Mouse (Mus musculus): Measurements from ENCODE around the gene Ucp2.
"Not testable (repeated sequence)": the region's sequence is repeated elsewhere in the genome, so short reads cannot be mapped to it uniquely, and the experiment has no call there.

Ucp2 gene

DNA sequence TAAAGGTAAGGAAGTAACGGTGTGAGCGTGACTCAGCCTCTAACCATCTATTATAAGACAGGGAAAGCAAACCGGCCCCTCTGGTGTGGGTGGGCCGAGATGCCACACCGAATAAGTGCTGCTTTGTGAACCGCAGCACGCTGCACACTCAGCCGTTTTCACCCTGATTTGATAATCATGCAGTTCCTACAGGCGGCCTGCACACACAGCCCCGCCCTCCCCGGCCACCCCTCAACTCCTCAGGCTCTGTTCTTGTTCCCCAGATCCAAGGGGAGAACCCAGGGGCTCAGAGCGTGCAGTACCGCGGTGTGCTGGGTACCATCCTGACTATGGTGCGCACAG lies 13.3 kb upstream of the Ucp2 start:
- DNase-seq (ENCODE audit: low spot score in 2 of 2), result no peak

DNA sequence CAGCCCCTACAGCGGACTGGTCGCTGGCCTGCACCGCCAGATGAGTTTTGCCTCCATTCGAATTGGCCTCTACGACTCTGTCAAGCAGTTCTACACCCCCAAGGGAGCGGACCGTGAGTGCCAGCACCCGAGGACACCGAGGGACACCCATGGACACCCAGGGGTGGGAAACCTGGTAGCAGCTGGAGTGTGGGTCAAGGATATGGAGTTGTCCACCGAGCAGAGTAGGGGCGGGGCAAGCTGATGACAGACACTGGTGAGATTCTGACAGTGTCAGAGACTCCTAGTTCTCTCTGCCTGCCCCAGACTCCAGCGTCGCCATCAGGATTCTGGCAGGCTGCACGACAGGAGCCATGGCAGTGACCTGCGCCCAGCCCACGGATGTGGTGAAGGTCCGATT lies 13.0 kb upstream of the Ucp2 start:
- no peak for DNase-seq (ENCODE audit: low spot score in 2 of 2)

DNA sequence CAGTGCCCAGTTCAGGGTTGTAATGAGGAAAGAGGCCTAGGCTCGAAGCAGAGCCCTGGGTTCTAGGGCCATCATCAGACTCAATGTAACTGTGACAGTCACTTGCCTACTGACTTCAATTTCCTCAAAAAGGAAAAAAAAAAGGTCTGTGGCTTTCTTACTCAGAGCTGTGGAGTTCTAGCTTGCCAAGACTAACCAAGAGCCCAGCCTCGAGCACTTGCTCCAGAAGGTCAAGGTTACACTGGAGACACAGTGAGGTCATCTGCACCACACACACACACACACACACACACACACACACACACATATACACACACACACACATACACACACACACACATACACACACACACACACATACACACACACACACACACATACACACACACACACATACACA lies 11.1 kb upstream of the Ucp2 start:
- DNase-seq (ENCODE audit: low spot score in 2 of 2), result not testable (repeated sequence)

DNA sequence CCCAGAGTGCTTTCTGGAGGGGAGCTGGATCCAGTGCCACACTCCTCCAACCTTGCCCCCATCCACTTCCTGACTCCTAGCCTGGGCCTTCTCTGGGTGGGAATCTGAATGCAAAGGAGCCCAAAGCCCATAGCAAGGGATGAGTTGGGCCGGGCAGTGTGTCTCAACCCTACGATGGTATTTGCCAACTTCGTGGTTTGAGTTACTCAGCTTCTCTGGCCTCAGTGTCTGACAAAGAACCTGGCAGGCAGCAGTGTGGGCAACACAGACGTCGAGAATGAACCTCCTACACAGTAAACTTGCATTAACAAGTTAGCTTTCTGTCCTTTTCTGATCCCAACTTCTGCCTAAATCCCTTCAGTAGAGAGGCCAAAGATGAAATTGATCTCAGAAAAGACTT lies 8.6 kb upstream of the Ucp2 start:
- DNase-seq (ENCODE audit: low spot score in 2 of 2), result no peak

DNA sequence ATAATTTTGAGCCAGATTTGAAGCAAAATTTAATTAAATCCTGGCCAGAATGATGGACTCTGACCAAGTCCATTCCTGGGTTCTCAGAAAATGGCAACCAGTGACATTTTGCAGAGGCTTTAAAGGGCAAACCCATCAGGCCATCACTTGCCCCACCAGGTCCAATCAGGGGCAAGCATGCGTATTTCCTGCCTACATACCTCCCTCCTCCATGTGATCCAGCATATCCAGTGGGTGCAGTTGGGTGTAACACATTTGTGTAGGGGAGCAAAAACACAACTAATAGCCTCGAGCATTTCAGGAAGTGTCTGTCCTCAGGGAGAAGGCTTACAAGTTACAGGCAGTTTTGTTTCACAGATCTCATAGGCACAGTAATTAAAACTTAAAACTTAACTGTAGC lies 5.8 kb upstream of the Ucp2 start:
- no peak for DNase-seq (ENCODE audit: low spot score in 2 of 2)

DNA sequence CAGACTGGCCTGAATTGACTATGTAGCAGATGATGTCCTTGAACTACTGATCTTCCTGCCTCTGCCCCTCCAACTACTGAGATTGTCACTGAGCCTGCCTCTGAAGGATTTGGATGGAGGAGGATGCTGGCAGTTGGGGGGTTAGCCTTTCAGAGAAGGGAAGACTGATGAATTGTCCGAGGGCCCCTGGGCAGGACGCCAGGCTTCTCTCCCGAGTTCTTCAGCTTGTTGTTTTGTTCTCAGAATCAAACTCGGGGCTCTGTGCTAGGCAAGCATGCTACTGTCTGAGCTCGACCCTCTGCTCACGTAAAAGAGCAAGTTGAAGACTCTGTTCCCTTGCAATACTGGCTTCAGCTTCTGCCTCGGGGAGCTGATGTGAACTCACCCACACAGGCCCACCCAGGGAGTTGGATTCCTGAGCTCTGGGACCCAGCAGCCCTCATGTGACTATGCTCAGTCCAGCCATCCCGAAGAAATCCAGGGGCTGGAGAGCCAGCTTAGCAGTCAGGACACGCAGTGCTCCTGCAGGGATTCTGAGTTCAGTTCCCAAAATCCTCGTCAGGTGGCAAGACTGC lies 4.6 kb upstream of the Ucp2 start:
- DNase-seq (ENCODE audit: low spot score in 2 of 2), result no peak

DNA sequence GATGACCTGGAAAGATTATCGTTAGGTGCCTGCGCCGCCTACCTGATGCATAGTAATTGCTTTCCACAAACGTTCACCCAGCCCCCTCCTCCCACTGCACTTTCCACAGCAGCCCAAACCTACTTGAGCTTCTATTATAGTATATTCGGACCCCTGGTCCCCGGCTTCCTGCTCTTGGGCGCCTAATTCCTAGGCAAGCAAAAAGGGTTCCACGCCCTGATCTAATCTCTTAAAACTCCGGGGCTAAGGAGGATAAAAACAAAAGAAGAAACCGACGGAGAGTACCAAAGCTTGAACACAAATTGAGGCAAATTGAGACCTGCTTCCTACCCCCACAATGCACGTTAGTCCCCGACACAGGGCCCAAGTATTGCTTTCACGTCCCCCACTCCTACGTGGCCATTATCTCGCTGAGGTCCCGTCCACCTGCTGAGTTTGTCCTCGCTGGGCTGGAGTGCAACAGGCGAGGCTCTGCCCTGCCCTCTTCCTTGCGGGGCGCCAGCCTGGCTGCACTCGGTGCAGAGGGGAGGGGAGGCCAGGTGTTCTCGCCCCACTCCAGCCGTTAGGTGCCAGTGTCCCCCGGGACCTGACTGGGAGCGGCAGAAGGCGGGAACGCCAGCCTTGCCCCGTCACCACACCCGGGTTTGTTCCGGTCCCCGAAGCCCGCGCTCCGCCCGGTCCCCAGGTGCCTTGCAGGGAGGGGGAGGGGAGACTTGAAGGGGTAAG lies 583 bp upstream of the Ucp2 start:
- DNase-seq (ENCODE audit: low spot score in 2 of 2), result no peak

DNA sequence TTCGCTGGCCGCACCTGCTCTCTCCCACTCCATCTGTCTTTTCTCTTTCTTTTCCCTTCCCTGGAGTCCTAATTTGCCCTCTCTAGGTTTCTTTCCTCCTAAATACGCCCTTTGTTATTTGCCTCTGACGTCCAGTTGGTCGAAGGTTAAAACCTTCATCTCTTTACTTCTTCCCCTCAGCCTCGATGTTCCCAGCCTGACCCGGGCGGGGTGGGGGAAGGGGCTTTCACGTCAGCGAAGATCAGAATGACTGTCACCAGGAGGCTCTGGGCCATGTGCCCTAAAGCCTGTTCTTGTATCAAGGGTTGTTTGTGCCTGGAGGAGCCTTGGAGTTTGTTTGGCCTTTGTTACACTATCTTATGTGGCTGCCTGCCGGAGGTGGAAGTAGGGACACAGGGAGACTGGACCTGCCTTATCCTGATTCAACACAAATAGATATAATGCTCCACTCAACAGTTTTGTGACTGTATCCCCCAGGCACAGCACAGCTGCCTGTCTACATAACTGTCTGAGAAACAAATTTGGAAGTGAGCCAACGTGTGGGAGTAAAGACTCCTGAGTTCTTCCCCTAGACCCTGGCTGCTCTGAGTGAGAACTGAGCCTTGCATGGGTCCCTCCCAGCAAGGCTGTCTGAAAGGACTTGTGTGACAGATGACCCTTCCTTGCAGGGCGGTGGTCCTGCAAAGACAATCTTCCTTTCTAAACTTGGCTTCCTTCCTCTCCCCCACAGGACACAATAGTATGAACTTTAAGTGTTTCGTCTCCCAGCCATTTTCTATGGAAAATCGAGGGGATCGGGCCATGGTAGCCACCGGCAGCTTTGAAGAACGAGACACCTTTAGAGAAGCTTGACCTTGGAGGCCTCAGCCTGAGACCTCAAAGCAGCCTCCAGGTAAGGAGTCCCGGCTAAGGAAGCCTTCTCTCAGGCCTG lies 612 bp downstream of the Ucp2 start:
- no peak for DNase-seq (ENCODE audit: low spot score in 2 of 2)

DNA sequence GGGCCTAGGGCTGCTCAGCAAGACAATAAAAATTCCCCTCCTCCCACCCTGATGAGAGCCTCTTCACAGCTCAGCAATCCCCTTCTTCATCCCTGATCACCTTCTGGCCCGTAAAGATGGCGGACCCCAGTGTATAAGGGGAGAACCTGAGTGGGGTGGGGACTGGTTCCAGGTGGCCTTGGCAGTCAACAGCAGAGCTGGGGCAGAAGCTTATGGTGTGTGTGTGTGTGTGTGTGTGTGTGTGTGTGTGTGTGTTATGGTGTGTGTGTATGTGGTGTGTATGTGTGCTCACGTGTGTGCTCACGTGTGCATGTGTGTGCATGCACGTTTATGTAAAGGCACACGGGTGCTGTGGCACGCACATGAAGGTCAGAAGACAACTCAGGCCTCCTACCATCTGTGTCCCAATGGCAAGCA lies 1.3 kb downstream of the Ucp2 start:
- no peak for DNase-seq (ENCODE audit: low spot score in 2 of 2)

DNA sequence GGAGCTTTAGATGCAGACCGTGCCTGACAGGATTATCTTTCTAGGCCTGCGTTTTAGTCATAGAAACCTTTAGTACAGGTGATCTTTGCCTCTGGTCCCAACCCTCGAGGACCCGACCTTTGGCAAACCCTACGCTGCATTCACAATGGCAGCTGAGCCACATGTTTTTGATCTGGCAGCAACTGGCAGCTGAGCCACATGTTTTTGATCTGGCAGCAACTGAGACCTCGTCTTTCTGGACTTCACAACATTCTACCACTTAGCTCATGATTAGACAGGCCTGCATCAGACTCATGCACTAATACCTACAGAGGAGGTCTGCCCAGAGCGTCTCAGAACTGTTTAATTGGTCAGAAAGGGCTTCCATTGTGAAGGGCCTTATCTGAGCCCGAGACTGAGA lies 1.9 kb downstream of the Ucp2 start:
- no peak for DNase-seq (ENCODE audit: low spot score in 2 of 2)

DNA sequence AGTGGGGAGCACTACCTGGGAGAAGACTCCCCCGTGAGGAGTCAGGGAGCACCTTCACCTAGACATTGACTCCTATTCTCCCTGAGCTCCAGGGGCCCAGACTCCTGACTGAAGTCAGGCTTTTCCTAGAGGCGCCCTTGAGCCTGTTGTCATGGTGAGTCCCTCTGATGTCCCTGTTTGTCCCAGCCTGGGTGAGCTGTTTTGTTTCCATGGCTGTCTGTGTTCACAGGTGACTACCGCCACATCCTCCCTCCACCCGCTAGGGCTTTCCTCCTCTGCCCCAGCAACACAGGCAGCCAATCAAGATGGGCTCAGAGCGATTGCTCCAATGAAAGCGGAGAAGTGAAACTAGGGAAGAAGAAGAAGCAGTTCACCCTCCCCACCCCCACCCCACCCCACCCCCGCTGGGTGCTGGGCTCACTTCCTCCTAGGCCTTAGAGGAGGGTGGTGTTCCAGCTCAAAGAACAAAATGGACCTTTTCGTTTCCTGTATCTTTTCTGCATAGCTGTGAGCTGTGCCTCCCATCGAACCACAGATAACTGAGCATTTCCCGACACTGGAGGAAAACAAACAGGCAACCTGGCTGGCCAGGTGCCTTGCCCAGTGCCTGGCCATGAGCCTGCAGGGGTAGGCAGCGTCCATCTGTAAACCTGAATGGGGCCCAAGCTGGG lies 2.6 kb downstream of the Ucp2 start:
- peak in 1 of 2 experiments; percentile 62 for DNase-seq (ENCODE audit: low spot score in 2 of 2)

DNA sequence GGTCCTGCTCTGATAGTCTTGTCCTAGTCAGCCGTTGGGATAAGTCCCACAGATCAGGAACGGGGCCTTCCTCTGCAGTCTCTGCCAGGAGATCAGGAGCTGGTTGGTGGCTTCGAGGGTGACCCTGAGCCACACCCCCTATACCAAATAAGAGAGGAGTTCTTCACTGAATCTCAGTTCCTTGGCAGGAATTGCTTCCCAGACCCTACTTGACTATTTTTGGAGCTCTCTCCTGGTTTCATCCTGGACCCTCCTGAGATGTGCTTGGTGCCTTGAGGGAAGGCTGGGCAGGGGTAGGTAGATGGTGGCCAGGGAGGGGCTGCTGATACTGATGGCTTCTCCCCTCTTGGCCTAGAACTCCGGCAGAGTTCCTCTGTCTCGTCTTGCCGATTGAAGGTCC lies 3.2 kb downstream of the Ucp2 start:
- no peak for DNase-seq (ENCODE audit: low spot score in 2 of 2)

DNA sequence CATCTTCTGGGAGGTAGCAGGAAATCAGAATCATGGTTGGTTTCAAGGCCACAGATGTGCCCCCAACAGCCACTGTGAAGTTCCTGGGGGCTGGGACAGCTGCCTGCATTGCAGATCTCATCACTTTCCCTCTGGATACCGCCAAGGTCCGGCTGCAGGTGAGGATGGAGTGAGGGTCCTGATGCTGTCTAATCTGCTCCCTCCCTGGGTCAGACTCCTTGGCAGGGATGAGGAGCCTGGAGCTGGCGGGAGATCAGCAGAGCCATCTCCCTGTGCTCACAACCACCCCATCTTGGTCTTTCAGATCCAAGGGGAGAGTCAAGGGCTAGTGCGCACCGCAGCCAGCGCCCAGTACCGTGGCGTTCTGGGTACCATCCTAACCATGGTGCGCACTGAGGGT lies 3.7 kb downstream of the Ucp2 start:
- no peak for DNase-seq (ENCODE audit: low spot score in 2 of 2)

DNA sequence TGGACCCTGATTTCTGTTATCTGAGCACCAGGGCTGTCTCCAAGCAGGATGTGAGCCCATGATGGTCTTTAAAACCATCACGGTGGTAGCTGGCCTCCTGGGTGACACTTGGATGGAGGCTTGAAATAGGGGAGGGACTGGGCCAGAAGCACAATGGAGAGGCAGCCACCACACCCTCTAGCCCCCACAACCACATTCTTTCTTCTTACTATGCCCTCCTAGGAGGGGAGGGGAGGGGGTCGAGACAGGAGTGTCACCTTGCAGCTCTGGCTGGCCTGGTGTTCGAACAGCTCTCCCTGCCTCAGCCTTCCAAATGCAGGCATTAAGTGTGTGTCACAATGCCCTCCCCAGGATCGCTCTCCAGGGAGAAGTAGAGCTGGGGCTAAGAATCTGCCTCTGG lies 4.3 kb downstream of the Ucp2 start:
- DNase-seq (ENCODE audit: low spot score in 2 of 2), result no peak

DNA sequence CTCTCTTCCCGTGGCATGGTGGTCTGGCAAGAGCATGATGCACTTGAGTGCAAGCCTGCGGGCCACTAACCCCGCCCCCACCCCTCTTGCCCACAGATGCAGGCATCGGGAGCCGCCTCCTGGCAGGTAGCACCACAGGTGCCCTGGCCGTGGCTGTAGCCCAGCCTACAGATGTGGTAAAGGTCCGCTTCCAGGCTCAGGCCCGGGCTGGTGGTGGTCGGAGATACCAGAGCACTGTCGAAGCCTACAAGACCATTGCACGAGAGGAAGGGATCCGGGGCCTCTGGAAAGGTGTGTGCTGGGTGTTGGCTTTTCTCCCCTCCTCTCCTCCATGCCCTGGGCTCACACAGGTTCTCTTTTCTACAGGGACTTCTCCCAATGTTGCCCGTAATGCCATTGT lies 4.8 kb downstream of the Ucp2 start:
- DNase-seq (ENCODE audit: low spot score in 2 of 2), result no peak

DNA sequence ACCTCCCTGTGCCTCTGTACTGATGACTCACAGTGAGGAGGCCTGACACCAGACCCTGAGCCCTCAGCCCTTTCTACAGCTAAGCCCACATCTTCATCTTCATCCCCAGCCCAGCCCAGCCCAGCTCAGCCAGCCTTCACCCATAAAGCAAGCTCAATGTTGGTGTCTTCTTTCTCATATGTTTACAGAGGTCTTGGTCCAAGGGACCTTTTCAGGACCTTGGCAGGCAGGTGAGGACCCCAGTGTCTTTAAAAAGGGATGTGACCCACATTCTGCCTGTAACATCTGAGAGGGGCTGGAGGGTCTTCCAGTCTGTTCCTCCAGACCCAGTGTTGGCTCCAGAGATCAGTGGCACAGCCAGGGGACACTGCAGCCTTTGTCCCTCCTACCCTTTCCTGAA lies 6.3 kb downstream of the Ucp2 start:
- no peak for DNase-seq (ENCODE audit: low spot score in 2 of 2)

DNA sequence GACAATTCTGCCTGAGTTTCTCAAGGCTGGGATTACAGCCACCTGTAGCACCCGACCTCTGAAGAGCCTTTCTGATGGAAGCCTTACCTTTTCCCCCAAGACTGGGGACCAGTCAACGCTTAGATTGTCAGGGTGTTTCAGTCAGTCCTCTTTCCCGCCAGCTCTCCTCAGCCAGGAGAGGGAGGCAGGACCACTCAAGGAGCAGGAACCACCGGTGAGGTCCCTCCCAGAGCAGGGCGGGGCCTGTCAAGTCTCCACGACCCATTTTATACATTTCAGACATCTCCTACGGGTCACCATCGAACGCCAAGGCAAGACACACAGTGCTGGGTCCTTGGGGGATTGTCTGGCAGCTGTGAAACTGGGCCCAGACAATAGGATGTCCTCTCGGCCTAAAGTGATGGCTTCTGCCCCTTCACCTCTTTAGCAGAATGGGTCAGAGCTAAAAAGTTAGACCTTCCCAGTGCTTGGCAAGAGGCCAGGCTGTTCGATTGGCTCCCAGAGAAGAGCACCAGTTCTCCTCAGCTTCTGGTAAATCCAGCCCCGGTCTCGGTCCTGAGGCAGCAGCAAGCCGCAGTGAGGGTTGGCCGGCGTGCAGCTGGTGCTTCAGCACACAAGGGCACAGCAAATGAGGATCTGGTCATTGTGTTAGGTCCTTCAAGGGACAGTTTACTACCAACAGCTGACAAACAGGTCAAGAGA lies 7.3 kb downstream of the Ucp2 start:
- no peak for DNase-seq (ENCODE audit: low spot score in 2 of 2)

DNA sequence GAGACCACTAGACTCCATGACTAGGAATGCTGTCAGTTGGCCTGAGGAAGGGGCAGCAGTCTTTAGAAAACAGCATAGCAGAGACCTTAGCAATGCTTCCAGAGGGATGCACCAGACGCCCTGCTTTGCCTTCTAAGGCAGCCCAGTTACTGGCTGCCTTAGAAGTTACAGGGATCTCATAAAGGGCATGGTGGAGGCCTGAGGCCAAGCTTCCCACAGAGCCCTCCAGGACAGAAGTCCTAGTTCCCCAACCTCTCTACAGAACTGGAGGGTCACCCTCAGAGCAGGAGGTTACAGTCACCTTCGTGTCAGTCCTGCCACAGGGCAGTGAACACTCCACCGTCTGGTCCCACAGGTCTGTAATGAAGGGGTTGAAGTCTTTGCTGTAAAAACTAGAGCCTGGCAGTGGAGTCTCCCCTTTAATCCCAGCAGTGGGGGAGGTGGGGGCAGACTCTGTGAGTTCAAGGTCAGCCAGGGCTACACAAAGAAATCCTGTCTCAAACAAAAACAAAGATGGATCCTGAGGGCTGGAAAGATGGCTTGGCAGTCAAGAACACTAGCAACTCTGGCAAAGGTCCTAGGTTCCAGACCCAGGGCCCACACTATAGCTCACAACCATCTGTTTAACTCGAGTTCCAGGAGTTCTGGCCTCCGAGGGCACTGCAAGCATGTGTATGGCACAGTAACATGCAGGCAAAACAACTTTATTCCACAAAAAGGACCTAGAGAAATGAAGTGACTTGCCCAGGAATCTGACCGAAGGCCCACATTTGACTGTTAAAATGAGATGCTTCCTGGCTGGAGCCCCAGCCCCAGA lies 8.1 kb downstream of the Ucp2 start:
- no peak for DNase-seq (ENCODE audit: low spot score in 2 of 2)

DNA sequence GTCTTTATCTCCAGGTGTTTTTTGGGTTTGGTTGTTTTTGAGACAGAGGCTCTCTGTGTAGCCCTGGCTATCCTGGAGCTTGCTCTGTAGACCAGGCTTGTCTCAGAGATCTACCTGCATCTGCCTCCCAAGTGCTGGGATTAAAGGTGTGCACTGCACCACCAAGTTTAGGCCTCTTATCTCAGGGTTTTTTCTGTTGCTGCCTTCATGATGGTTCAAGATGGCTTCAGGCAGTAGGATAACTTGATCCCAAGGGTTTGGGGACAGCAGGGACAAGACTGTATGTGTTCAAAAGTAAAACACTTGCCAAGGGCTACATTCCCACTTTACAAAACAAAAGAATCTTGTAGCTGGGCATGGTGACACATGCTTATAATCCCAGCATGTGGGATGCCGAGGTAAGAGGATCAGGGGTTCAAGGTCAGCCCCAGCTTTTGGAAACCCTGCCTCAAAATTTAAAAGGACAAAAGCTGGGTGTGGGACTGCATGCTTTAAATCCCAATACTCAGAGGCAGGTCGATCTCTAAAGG lies 8.8 kb downstream of the Ucp2 start:
- no peak for DNase-seq (ENCODE audit: low spot score in 2 of 2)

DNA sequence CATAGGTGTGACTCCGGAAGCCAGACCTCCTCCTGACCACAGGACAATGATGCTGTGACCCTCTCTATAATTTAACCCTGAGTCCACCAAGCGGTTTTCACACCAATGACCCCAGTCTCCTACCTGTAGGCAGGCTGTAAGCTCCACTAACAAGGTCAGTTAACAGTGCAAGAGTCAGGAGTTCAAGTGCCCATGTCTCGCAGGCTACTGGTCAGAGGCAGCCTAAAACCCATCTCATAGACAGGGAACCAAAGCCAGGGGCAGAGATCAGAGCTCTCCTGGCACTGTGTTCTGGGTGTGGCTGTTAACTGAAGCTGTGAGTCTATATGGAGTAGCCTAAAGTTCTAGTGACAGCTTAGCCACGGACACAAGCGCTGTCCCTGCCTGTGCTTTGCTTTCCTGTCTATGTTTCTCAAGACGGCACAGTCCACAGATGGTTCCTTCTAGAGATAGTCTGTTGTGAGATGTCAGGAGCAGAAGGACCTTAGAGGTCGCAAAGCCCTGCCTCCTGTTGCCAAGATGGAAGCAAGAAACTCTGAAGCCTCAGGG lies 9.3 kb downstream of the Ucp2 start:
- no peak for DNase-seq (ENCODE audit: low spot score in 2 of 2)

Data from urinary bladder, postnatal 4 days (tissue).